Mouse (Mus musculus): ENCODE results near the gene Lrrc25. TPM values are rescaled to one million over a fixed set of nuclear protein-coding genes. Genes with fewer than 3 reads are reported as not detected.

Lrrc25 gene
- total and polyA plus RNA-seq, 3 experiments: 0.30 to 5.9 (median 2.4) TPM

DNA sequence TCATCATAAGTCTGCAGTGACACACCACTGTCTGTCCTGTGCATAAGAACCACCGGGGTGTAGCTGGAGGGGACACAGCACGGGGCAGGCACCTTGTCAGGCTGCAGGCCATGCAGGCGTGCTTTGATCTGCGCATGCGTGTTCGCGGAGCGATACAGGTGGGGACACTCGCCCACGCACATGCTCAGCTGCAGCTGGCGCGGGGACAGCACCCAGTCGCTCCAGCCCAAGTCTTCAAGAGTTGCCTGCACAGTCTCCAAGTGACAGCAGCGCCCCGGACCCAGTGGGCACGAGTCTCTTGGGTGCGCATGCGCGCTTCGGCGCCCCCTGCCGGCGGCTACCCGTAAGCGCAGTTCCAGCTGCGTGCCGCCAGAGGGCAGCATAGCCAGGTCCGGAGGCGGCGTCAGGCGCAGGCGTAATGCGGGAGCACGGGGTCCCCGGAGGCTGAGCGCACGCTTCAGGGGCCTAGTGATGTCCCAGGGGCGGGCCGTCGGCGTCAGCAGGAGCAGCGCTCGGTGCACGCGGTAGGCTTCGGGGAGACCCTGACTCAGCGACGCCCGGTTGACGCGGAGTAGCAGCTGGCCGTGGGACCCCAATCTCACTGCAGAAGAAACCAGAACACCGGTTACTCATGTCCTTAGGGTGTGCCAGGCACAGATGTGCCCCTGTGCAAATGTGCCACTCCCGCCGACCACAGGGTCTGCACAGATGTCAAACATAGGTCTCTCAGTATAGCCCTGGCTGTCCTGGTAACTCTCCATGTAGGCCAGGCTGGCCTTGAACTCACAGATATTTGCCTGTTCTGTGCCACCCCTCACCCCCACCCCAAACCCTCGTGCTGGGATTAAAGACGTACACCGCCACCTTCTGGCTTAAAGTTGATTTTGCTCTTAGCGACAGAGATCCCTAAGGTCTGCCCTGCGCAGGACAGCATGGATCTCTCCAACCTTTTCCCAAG is 13.9 kb downstream of the Lrrc25 start (continued):
- TF ChIP-seq ZC3H11A (IDR thresholded peaks at IDR 0.05; ENCODE audit: low read depth, low read length): no peak; the same call in 1 of the 2 replicates

- H3K36me3 ChIP-seq (replicated peaks in 1 of 2; ENCODE audit: control insufficient read depth in 1 of 2, insufficient read depth in 1 of 2, low read length in 1 of 2): no peaks in the 10 kb centered on the region
Observed at GRCm38 (mm10) chr8:70630532-70631381, 14.8 kb downstream of the Lrrc25 start.

DNA sequence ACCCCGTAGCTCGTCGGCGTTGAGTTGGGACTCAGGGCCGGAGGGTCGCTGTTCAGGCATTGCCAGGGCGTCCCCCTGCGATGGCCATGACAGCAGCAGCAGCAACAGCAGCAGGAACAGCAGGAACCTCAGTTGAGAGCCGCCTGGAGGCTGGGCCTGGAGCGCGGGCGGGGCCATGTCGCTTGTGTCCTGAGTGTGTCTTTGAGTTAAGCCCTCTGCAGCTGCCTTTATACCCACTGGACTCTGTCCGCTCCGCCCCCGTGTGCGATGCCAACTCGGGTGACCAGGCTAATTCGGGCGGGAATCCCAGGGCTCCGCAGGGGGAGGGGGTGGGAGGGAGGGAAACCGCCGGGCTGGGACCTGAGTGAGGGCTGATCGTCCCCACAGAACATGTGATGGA is 15.5 kb downstream of the Lrrc25 start:
- H3K79me2 ChIP-seq (replicated peaks; ENCODE audit: control insufficient read depth, extremely low read depth, insufficient read depth, poor library complexity, severe bottlenecking): no peaks in the 10 kb centered on the region
- peaks cover 2% of the 10 kb centered on the region for H3K9me3 ChIP-seq (replicated peaks; ENCODE audit: low read length)
- no peak overlapping the region for H3K9ac ChIP-seq (ENCODE audit: insufficient read depth, low read depth)
- peaks cover 28 to 73% of the 10 kb centered on the region in 2 experiments for H3K4me1 ChIP-seq (ENCODE audit: control insufficient read depth in 1 of 2, insufficient read depth in 2 of 2)
- dilution Hi-C loops (cut with MboI; ENCODE audit: extremely low pct_ligation_motif_present, extremely low pct_unique_long_range_greater_than_20kb, low sequenced_read_pairs) (no loop called here), in situ Hi-C loops (cut with MboI; ENCODE audit: low pct_ligation_motif_present, low pct_unique_long_range_greater_than_20kb, low sequenced_read_pairs) (no loop called here)
- no peak overlapping the region for H3K27ac ChIP-seq (ENCODE audit: insufficient read depth, low read depth)
- H3K36me3 ChIP-seq (replicated peaks in 1 of 2; ENCODE audit: control insufficient read depth in 1 of 2, insufficient read depth in 1 of 2, low read length in 1 of 2): no peaks in the 10 kb centered on the region
- H3K4me2 ChIP-seq (ENCODE audit: insufficient read depth, low read depth, poor library complexity, severe bottlenecking): no peak overlapping the region
- no peak for DNase-seq (ENCODE audit: extremely low read depth)
- H3K4me3 ChIP-seq (replicated peaks in 1 of 3; ENCODE audit: low read depth in 2 of 3, low read length in 2 of 3, poor library complexity in 1 of 3): no peak overlapping the region
- TF ChIP-seq ZMIZ1 (IDR thresholded peaks at IDR 0.05; ENCODE audit: low read depth, low read length) (no peak), NRF1 (IDR thresholded peaks at IDR 0.05; ENCODE audit: low read depth, low read length) (no peak), E2F4 (IDR thresholded peaks at IDR 0.05; ENCODE audit: insufficient replicate concordance, low read depth, low read length) (no peak), CHD1 (IDR thresholded peaks at IDR 0.05; ENCODE audit: low read depth, low read length) (no peak), GABPA (IDR thresholded peaks at IDR 0.05; ENCODE audit: insufficient replicate concordance, low read depth, low read length) (no peak), ELF1 (IDR thresholded peaks at IDR 0.05; ENCODE audit: low read depth, low read length) (no peak), USF1 (IDR thresholded peaks at IDR 0.05; ENCODE audit: low read depth, low read length) (no peak), ZNF384 (IDR thresholded peaks at IDR 0.05; ENCODE audit: low read depth, low read length) (no peak), CHD2 (IDR thresholded peaks at IDR 0.05; ENCODE audit: low read length) (no peak), MXI1 (IDR thresholded peaks at IDR 0.05; ENCODE audit: low read depth, low read length) (no peak), ZC3H11A (IDR thresholded peaks at IDR 0.05; ENCODE audit: low read depth, low read length) (no peak), HCFC1 (IDR thresholded peaks at IDR 0.05; ENCODE audit: low read depth, low read length) (no peak), EP300 (IDR thresholded peaks at IDR 0.05; ENCODE audit: low read length) (no peak), POLR2AphosphoS2 (IDR thresholded peaks at IDR 0.05; ENCODE audit: low read depth, low read length) (no peak), MAZ (IDR thresholded peaks at IDR 0.05; ENCODE audit: low read depth, low read length) (no peak), MAFK (IDR thresholded peaks at IDR 0.05; ENCODE audit: insufficient replicate concordance, low read length) (no peak), USF2 (conservative IDR thresholded peaks at IDR 0.05; ENCODE audit: low read depth, low read length) (no peak), PAX5 (IDR thresholded peaks at IDR 0.05; ENCODE audit: low read length) (no peak), MAX (IDR thresholded peaks at IDR 0.05; ENCODE audit: low read length) (no peak)
- no peaks in the 10 kb centered on the region for H3K27me3 ChIP-seq (replicated peaks)

More at GRCm38 (mm10) chr8:70630532-70631381, 14.8 kb downstream of the Lrrc25 start:
- Histone ChIP-seq H3K27me3 (replicated peaks) (no peaks in the 10 kb centered on the region), H3K27ac (ENCODE audit: insufficient read depth, low read depth) (no peak overlapping the region), H3K9ac (ENCODE audit: insufficient read depth, low read depth) (no peak overlapping the region), H3K4me3 (replicated peaks in 1 of 3; ENCODE audit: low read depth in 2 of 3, low read length in 2 of 3, poor library complexity in 1 of 3) (no peak overlapping the region), H3K79me2 (replicated peaks; ENCODE audit: control insufficient read depth, extremely low read depth, insufficient read depth, poor library complexity, severe bottlenecking) (no peaks in the 10 kb centered on the region), H3K9me3 (replicated peaks; ENCODE audit: low read length) (peaks cover 2% of the 10 kb centered on the region), H3K4me2 (ENCODE audit: insufficient read depth, low read depth, poor library complexity, severe bottlenecking) (no peak overlapping the region), H3K4me1 (ENCODE audit: control insufficient read depth in 1 of 2, insufficient read depth in 2 of 2) (peaks cover 24 to 67% of the 10 kb centered on the region in 2 experiments)
- TF ChIP-seq BHLHE40 (IDR thresholded peaks at IDR 0.05; ENCODE audit: low read depth, low read length) (no peak), IRF4 (IDR thresholded peaks at IDR 0.05; ENCODE audit: low read depth, low read length) (no peak), MAZ (IDR thresholded peaks at IDR 0.05; ENCODE audit: low read depth, low read length) (0 out of 2 replicates have a peak, but pooled peaks have one; percentile 2), NRF1 (IDR thresholded peaks at IDR 0.05; ENCODE audit: low read depth, low read length) (no peak), ETS1 (conservative IDR thresholded peaks at IDR 0.05; ENCODE audit: low read depth, low read length) (no peak), TBP (conservative IDR thresholded peaks at IDR 0.05; ENCODE audit: low read depth, low read length) (no peak)
- in situ Hi-C loops (cut with MboI; ENCODE audit: low pct_ligation_motif_present, low pct_unique_long_range_greater_than_20kb, low sequenced_read_pairs) (no loop called here), dilution Hi-C loops (cut with MboI; ENCODE audit: extremely low pct_ligation_motif_present, extremely low pct_unique_long_range_greater_than_20kb, low sequenced_read_pairs) (no loop called here)
- DNase-seq (ENCODE audit: extremely low read depth): no peak
